Mouse (Mus musculus) bone marrow macrophage, adult 2 months (primary cell): Measurements from ENCODE around the gene Sgca. TPM values are rescaled to one million over a fixed set of nuclear protein-coding genes. Genes with fewer than 3 reads are reported as not detected.
"Not testable (repeated sequence)": the region's sequence is repeated elsewhere in the genome, so short reads cannot be mapped to it uniquely, and the experiment has no call there.

Experiments
- H3K27ac ChIP-seq: 2 replicates; pipeline ENCODE4 v1.5.1; 2012; ENCODE audit warnings: low read depth, low read length; ENCODE audit not compliant: insufficient read depth
- H3K4me1 ChIP-seq: 2 replicates; pipeline ENCODE4 v1.6.1; 2012; ENCODE audit warnings: low read length; ENCODE audit not compliant: control insufficient read depth, insufficient read depth
- H3K4me3 ChIP-seq: 2 replicates; pipeline ENCODE4 v1.5.1; 2012; ENCODE audit warnings: mild to moderate bottlenecking, low read length, moderate library complexity; ENCODE audit not compliant: insufficient read depth
- CTCF ChIP-seq: IDR thresholded peaks from 2 replicates; pipeline ENCODE4 v1.5.1; 2012; ENCODE audit warnings: low read depth, mild to moderate bottlenecking, low read length, moderate library complexity
- POLR2A ChIP-seq: IDR thresholded peaks from 2 replicates; pipeline ENCODE4 v1.6.1; 2012; ENCODE audit warnings: mild to moderate bottlenecking, low read depth, low read length, borderline replicate concordance
- polyA plus RNA-seq: library from polyadenylated mRNA; stranded (reverse); fragments of >200 nt; gene quantifications from 2 replicates; pipeline ENCODE4 v1.2.4, GENCODE M21; 2012; ENCODE audit not compliant: missing spikeins, insufficient read depth, insufficient read length

Gene Sgca
- polyA plus RNA-seq, result not detected in 2 replicates

DNA sequence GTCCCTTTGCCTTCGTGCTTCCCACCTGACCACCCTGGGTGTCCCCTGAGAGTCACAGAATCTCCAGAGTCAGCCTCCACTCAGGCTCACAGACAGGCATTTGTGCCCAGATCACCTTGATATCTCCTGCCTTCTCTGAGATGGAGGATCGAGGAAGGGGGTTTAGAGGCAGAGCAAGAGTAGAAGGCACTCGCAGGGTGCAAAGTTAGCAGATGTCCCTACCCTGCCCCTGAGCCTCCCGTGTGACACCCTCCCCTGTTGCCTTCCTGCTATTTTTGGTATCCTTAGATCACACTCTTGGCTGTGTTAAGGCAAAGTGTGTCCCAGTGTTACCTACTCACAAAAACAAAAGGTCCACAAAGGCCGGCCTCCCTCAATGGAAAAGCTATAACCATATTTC, at the start of gene Sgca:
Gene Sgca (minus strand): TSS at position 129 of the 400 bp plus-strand sequence.
- TF ChIP-seq POLR2A (no peak), CTCF (no peak)
- Histone ChIP-seq H3K4me1 (peaks cover 4% of the 10 kb centered on the region), H3K4me3 (no peak within 1 kb of the TSS), H3K27ac (no peak within 1 kb of the TSS)

DNA sequence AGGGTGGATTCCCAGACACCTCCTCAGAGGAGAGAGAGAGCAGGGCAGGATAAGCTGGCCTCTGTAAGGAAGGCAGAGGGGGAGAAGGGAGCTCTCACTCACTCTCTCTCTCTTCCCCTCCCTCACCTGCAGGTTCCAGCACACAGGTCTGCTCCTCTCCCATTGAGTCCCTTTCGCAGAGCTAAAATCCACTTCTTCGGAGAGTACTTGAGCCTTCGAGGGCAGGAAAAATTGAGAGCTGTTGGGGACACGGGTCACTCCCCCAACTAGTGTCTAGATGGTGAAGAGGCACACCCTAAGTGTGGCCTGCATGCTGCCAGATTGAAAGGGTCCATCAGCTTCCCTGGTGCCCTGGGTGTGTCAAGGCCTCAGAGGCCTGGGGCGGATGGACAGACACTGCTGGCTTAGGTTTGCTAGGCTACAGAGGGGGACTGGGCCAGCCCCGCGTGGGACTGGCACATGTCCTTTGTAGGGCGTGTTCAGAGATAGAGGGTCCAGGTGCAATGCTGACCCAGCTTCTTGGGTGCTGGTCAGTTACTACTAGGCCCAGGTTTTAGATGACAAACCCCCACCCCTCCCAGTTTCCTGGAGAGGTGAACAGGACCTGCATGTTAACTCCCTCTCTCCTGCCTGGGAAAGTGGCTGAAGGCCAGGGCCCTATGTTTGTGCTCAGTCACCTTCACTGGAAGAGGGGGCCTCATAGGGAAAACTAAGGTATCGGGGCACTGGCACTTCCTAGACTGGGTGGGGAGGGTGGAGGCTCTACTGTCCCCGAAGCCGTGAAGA, 49.3 kb upstream of the Sgca start:
- no peak for TF ChIP-seq POLR2A
- TF ChIP-seq CTCF, result no peak
- Histone ChIP-seq H3K4me1 (no peaks in the 10 kb centered on the region), H3K4me3 (no peak overlapping the region), H3K27ac (no peak overlapping the region)

GRCm38 (mm10) chr11:95024439-95025184, 48.5 kb upstream of the Sgca start:
- TF ChIP-seq POLR2A (no peak), CTCF (no peak)
- H3K27ac ChIP-seq, result no peak overlapping the region
- H3K4me3 ChIP-seq, result no peak overlapping the region
- H3K4me1 ChIP-seq, result no peaks in the 10 kb centered on the region

- TF ChIP-seq CTCF (no peak), POLR2A (no peak)
- Histone ChIP-seq H3K27ac (no peak overlapping the region), H3K4me1 (no peaks in the 10 kb centered on the region), H3K4me3 (no peak overlapping the region)
Measured at GRCm38 (mm10) chr11:95023481-95023880, 47.4 kb upstream of the Sgca start.

- H3K4me1 ChIP-seq, result no peaks in the 10 kb centered on the region
- H3K27ac ChIP-seq, result no peak overlapping the region
- TF ChIP-seq CTCF, result no peak
- no peak for TF ChIP-seq POLR2A
- no peak overlapping the region for H3K4me3 ChIP-seq
Measured at GRCm38 (mm10) chr11:95022237-95022992, 46.3 kb upstream of the Sgca start.

DNA sequence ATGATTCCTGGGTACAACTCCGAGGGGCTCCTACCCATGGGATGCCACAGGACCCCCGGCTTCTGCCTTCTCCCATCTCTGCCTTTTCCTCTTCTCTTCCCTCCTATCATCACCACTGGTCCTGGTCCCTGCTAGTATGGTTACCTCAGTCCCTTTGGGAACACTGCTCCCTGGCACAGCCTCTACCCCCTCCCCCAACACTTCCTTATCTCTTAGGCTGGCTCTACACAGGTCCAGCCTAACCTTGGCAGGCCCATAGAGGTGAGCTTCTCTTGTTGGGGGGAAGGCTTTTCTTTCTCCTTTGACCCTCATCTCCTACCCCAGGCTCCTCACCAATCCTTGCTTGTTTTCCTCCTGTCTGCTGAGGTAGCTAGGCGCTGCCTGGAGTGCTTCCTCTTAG, 39.4 kb upstream of the Sgca start:
- Histone ChIP-seq H3K27ac (no peak overlapping the region), H3K4me3 (no peak overlapping the region), H3K4me1 (no peaks in the 10 kb centered on the region)
- TF ChIP-seq CTCF, result no peak
- TF ChIP-seq POLR2A, result no peak

- TF ChIP-seq POLR2A (no peak), CTCF (no peak)
- H3K27ac ChIP-seq, result no peak overlapping the region
- peaks cover 9% of the 10 kb centered on the region for H3K4me1 ChIP-seq
- H3K4me3 ChIP-seq, result no peak overlapping the region
Measured at GRCm38 (mm10) chr11:95012487-95012886, 36.4 kb upstream of the Sgca start.

DNA sequence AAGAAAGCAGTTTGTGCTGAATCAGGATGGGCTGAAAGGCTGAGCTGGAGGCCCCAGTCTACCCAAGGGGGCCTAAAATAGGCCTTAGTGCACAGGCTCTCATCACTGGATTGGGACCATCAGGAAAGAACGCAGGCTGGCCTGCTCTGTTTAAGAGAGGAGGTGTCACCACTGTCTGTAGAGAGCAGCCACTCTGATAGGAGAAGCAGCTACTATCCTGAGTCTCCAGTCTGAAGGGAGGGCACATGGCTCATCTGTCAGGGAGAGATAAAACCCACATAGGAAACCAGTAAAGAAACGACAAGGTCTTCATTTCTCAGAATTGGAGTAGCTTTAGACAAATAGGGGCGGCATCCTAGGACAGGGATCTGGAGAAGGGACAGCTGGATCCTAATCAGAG, 35.9 kb upstream of the Sgca start:
- H3K4me1 ChIP-seq, result peaks cover 10% of the 10 kb centered on the region
- no peak overlapping the region for H3K4me3 ChIP-seq
- no peak for TF ChIP-seq CTCF
- TF ChIP-seq POLR2A, result no peak
- no peak overlapping the region for H3K27ac ChIP-seq

- TF ChIP-seq CTCF (no peak), POLR2A (no peak)
- H3K27ac ChIP-seq, result no peak overlapping the region
Measured at GRCm38 (mm10) chr11:95011416-95011815, 35.3 kb upstream of the Sgca start.

GRCm38 (mm10) chr11:95010841-95011403, 34.8 kb upstream of the Sgca start:
- not testable (repeated sequence) for H3K4me3 ChIP-seq, H3K27ac ChIP-seq
- H3K4me1 ChIP-seq, result peaks cover 18% of the 10 kb centered on the region

More at GRCm38 (mm10) chr11:95011416-95011815, 35.3 kb upstream of the Sgca start:
- no peak overlapping the region for H3K4me3 ChIP-seq
- peaks cover 14% of the 10 kb centered on the region for H3K4me1 ChIP-seq
